ENCODE assay signal across 28 mouse cellular contexts in genomic region chr13:83597739-83598210, GRCm38 (mm10).
"Had no signal": no experiment of that assay in that cellular context is flagged by ENCODE, and none has a peak within 500 bp of the region (broad histone marks: within the 10 kb centered on the region; RNA-seq: fewer than 3 reads in every experiment).

No protein-coding gene starts in this region.

- H3K4me3 ChIP-seq: heart, adult 2 months; heart, embryonic 13.5 days; heart, embryonic 15.5 days; hindbrain, embryonic 13.5 days; hindbrain, embryonic 15.5 days; kidney, embryonic 15.5 days; left cerebral cortex, adult 2 months; limb, embryonic 10.5 days; limb, embryonic 12.5 days; liver, embryonic 13.5 days; liver, embryonic 15.5 days had no signal

- H3K4me2 ChIP-seq: heart, embryonic 11.5 days; heart, embryonic 13.5 days; heart, embryonic 15.5 days; hindbrain, embryonic 13.5 days; hindbrain, embryonic 15.5 days; kidney, embryonic 15.5 days; limb, embryonic 12.5 days; liver, embryonic 11.5 days; liver, embryonic 13.5 days; liver, embryonic 15.5 days had no signal

- H3K9ac ChIP-seq: heart, embryonic 13.5 days; heart, embryonic 15.5 days; hindbrain, embryonic 13.5 days; hindbrain, embryonic 15.5 days; kidney, embryonic 15.5 days; limb, embryonic 12.5 days; liver, embryonic 13.5 days; liver, embryonic 15.5 days had no signal

- H3K27ac ChIP-seq: heart, embryonic 13.5 days; heart, embryonic 15.5 days; hindbrain, embryonic 13.5 days; hindbrain, embryonic 15.5 days; hindbrain, postnatal 0 days; kidney, embryonic 15.5 days; kidney, postnatal 0 days; left cerebral cortex, adult 2 months; limb, embryonic 10.5 days; limb, embryonic 12.5 days; liver, embryonic 13.5 days; liver, embryonic 15.5 days had no signal

- H3K9me3 ChIP-seq: heart, embryonic 13.5 days; heart, embryonic 15.5 days; hindbrain, embryonic 13.5 days; hindbrain, embryonic 15.5 days; kidney, embryonic 15.5 days; limb, embryonic 10.5 days; limb, embryonic 12.5 days; liver, embryonic 13.5 days; liver, embryonic 15.5 days had no signal

- H3K4me1 ChIP-seq: hindbrain, embryonic 13.5 days; hindbrain, embryonic 15.5 days; kidney, embryonic 15.5 days; limb, embryonic 10.5 days; limb, embryonic 12.5 days; liver, embryonic 15.5 days had no signal

- H3K27me3 ChIP-seq: heart, embryonic 13.5 days; heart, embryonic 15.5 days; hindbrain, embryonic 13.5 days; hindbrain, embryonic 15.5 days; kidney, embryonic 15.5 days; limb, embryonic 12.5 days; liver, embryonic 13.5 days; liver, embryonic 15.5 days had no signal

- H3K36me3 ChIP-seq: hindbrain, embryonic 13.5 days; hindbrain, embryonic 15.5 days; kidney, embryonic 15.5 days; limb, embryonic 10.5 days; limb, embryonic 12.5 days; liver, embryonic 13.5 days; liver, embryonic 15.5 days had no signal

- DNase-seq: gastrocnemius, postnatal 14 days; gastrocnemius, postnatal 36 days; heart, adult 2 months; heart, postnatal 14 days; heart, postnatal 36 days; kidney, adult 11 months; kidney, adult 2 months; kidney, adult 9 months; kidney, postnatal 14 days; kidney, postnatal 36 days; layer of hippocampus, adult 9-11 months; layer of hippocampus, postnatal 36 days; liver; liver, embryonic 13.5 days had no signal

- ATAC-seq: hindbrain, postnatal 0 days; intestine, embryonic 16.5 days had no signal
